Mouse (Mus musculus) neural tube, embryonic 13.5 days (tissue): ENCODE data around the gene Zdhhc12. TPM values are rescaled to one million over a fixed set of nuclear protein-coding genes. Genes with fewer than 3 reads are reported as not detected.
A peak's percentile ranks its signal among the peaks of the same experiment; 100 is the strongest.
"Not testable (repeated sequence)": the region's sequence is repeated elsewhere in the genome, so short reads cannot be mapped to it uniquely, and the experiment has no call there.

Experiments
- ATAC-seq: fragments of 200-750 bp; cut with Nextera tagmentation; 2 replicates; pipeline ENCODE4 v1.8.0; 2017; ENCODE audit warnings: low read depth, mild to moderate bottlenecking, moderate TSS enrichment, moderate library complexity
- H3K27ac ChIP-seq: fragments of 300-500 bp; sonication (generic); replicated peaks from 2 replicates; pipeline ENCODE4 v1.5.1; 2015; ENCODE audit warnings: moderate library complexity, mild to moderate bottlenecking, inconsistent platforms
- H3K27me3 ChIP-seq: fragments of 300-500 bp; sonication (generic); 2 replicates; pipeline ENCODE4 v1.6.1; 2015; ENCODE audit warnings: mild to moderate bottlenecking, inconsistent platforms
- H3K36me3 ChIP-seq: fragments of 300-500 bp; sonication (generic); 2 replicates; pipeline ENCODE4 v1.6.1; 2015; ENCODE audit warnings: mild to moderate bottlenecking, inconsistent platforms
- H3K4me1 ChIP-seq: fragments of 300-500 bp; sonication (generic); replicated peaks from 2 replicates; pipeline ENCODE4 v1.6.1; 2015; ENCODE audit warnings: inconsistent platforms
- H3K4me2 ChIP-seq: fragments of 300-500 bp; sonication (generic); 2 replicates; pipeline ENCODE4 v1.6.1; 2015; ENCODE audit warnings: inconsistent platforms, mild to moderate bottlenecking, moderate library complexity
- H3K4me3 ChIP-seq: fragments of 300-500 bp; sonication (generic); 2 replicates; pipeline ENCODE4 v1.5.1; 2015; ENCODE audit warnings: mild to moderate bottlenecking, inconsistent platforms
- H3K9ac ChIP-seq: fragments of 300-500 bp; sonication (generic); 2 replicates; pipeline ENCODE4 v1.6.1; 2015; ENCODE audit warnings: moderate library complexity, mild to moderate bottlenecking, inconsistent platforms
- H3K9me3 ChIP-seq: fragments of 300-500 bp; sonication (generic); 2 replicates; pipeline ENCODE4 v1.6.1; 2016; ENCODE audit warnings: inconsistent platforms
- WGBS: fragments of 180-500 bp; shearing (Covaris S2); methylation state at CpG from one replicate; pipeline ENCODE4 v1.1.7; 2015; 5-methylcytosine and 5-hydroxymethylcytosine counted together
- polyA plus RNA-seq: library from polyadenylated mRNA; unstranded; fragments of >200 nt; fragmentation: Nextera tagmentation; extraction: Ambion mirVana; gene quantifications from 2 replicates; pipeline ENCODE4 v1.2.1, GENCODE M21; 2015

Gene Zdhhc12
- polyA plus RNA-seq, result 26.5 and 32.5 TPM in 2 replicates

- Histone ChIP-seq H3K27me3 (no peaks in the 10 kb centered on the region), H3K27ac (peak within 1 kb of the TSS; percentile 28; the same call in 1 of the 2 replicates), H3K36me3 (peaks cover 37% of the 10 kb centered on the region), H3K9me3 (no peaks in the 10 kb centered on the region), H3K4me2 (peak within 1 kb of the TSS; percentile 82), H3K4me1 (peaks cover 22% of the 10 kb centered on the region), H3K9ac (peak within 1 kb of the TSS; percentile 77), H3K4me3 (peak within 1 kb of the TSS; percentile 63)
- under 1% methylated on average over 51 of the region's 51 CpGs for WGBS
- peak; percentile 97 for ATAC-seq
Observed at GRCm38 (mm10) chr2:30093471-30094207, at the start of gene Zdhhc12. Zdhhc12 (minus strand) TSS chr2:30093648.

GRCm38 (mm10) chr2:30140021-30140420 is 46.6 kb upstream of the Zdhhc12 start:
- H3K9ac ChIP-seq, H3K9me3 ChIP-seq, H3K27me3 ChIP-seq, ATAC-seq, H3K4me2 ChIP-seq, H3K4me3 ChIP-seq, H3K27ac ChIP-seq: not testable (repeated sequence)
- Histone ChIP-seq H3K4me1 (peaks cover 11% of the 10 kb centered on the region), H3K36me3 (peaks cover 85% of the 10 kb centered on the region)
- WGBS, result 91% methylated on average over 4 of the region's 4 CpGs

- H3K4me3 ChIP-seq, result no peak overlapping the region
- H3K27ac ChIP-seq, result no peak overlapping the region
- no peaks in the 10 kb centered on the region for H3K27me3 ChIP-seq
- no peak for ATAC-seq
- whole genome bisulfite sequencing, result 91% methylated on average over 10 of the region's 10 CpGs
- no peak overlapping the region for H3K4me2 ChIP-seq
- H3K36me3 ChIP-seq, result peaks cover 51% of the 10 kb centered on the region
- H3K9ac ChIP-seq, result no peak overlapping the region
- H3K9me3 ChIP-seq, result no peaks in the 10 kb centered on the region
- H3K4me1 ChIP-seq, result peaks cover 31% of the 10 kb centered on the region
Observed at GRCm38 (mm10) chr2:30136458-30136857, 43.0 kb upstream of the Zdhhc12 start.

- peak overlapping the region; percentile 86; the same call in 1 of the 2 replicates for H3K27ac ChIP-seq
- WGBS, result 44% methylated on average over 10 of the region's 10 CpGs
- no peak for ATAC-seq
Observed at GRCm38 (mm10) chr2:30134928-30135620, 41.6 kb upstream of the Zdhhc12 start.

GRCm38 (mm10) chr2:30134378-30134711 is 40.9 kb upstream of the Zdhhc12 start:
- H3K4me3 ChIP-seq, result peak overlapping the region; percentile 82
- H3K9ac ChIP-seq, result peak overlapping the region; percentile 86
- peak overlapping the region; percentile 86 for H3K27ac ChIP-seq
- H3K4me1 ChIP-seq, result peaks cover 31% of the 10 kb centered on the region
- peak overlapping the region; percentile 98 for H3K4me2 ChIP-seq
- no peaks in the 10 kb centered on the region for H3K9me3 ChIP-seq
- no peak for ATAC-seq
- H3K27me3 ChIP-seq, result no peaks in the 10 kb centered on the region
- 26% methylated on average over 6 of the region's 6 CpGs for WGBS
- peaks cover 32% of the 10 kb centered on the region for H3K36me3 ChIP-seq

More at GRCm38 (mm10) chr2:30134928-30135620, 41.6 kb upstream of the Zdhhc12 start:
- no peaks in the 10 kb centered on the region for H3K27me3 ChIP-seq
- no peaks in the 10 kb centered on the region for H3K9me3 ChIP-seq
- H3K4me2 ChIP-seq, result peak overlapping the region; percentile 98
- peaks cover 31% of the 10 kb centered on the region for H3K4me1 ChIP-seq
- H3K36me3 ChIP-seq, result peaks cover 37% of the 10 kb centered on the region
- H3K9ac ChIP-seq, result peak overlapping the region; percentile 86
- peak overlapping the region; percentile 82 for H3K4me3 ChIP-seq

GRCm38 (mm10) chr2:30133613-30134377 is 40.3 kb upstream of the Zdhhc12 start, which contains the start of gene Tbc1d13:
Tbc1d13 (plus strand) TSS chr2:30133746.
- peak; percentile 94 for ATAC-seq
- Histone ChIP-seq H3K4me3 (peak within 1 kb of the TSS; percentile 82), H3K27me3 (no peaks in the 10 kb centered on the region), H3K36me3 (peaks cover 28% of the 10 kb centered on the region), H3K27ac (peak within 1 kb of the TSS; percentile 86), H3K9ac (peak within 1 kb of the TSS; percentile 86), H3K9me3 (no peaks in the 10 kb centered on the region), H3K4me1 (peaks cover 31% of the 10 kb centered on the region), H3K4me2 (peak within 1 kb of the TSS; percentile 98)
- WGBS, result under 1% methylated on average over 46 of the region's 46 CpGs

GRCm38 (mm10) chr2:30132801-30133612 is 39.6 kb upstream of the Zdhhc12 start:
- WGBS, result 25% methylated on average over 16 of the region's 16 CpGs
- Histone ChIP-seq H3K27me3 (no peaks in the 10 kb centered on the region), H3K4me2 (peak overlapping the region; percentile 98), H3K9me3 (no peaks in the 10 kb centered on the region), H3K27ac (peak overlapping the region; percentile 86; the same call in 1 of the 2 replicates), H3K9ac (peak overlapping the region; percentile 86), H3K4me1 (peaks cover 31% of the 10 kb centered on the region), H3K36me3 (peaks cover 24% of the 10 kb centered on the region), H3K4me3 (peak overlapping the region; percentile 82)
- ATAC-seq, result 0 out of 2 replicates have a peak, but pooled peaks have one; percentile 8

GRCm38 (mm10) chr2:30131240-30131639 is 37.8 kb upstream of the Zdhhc12 start:
- not testable (repeated sequence) for H3K27me3 ChIP-seq, H3K36me3 ChIP-seq, H3K4me3 ChIP-seq, H3K9ac ChIP-seq, H3K9me3 ChIP-seq, H3K27ac ChIP-seq, H3K4me2 ChIP-seq, ATAC-seq
- 60% methylated on average over 5 of the region's 5 CpGs for WGBS
- peaks cover 31% of the 10 kb centered on the region for H3K4me1 ChIP-seq

- WGBS, result 89% methylated on average over 4 of the region's 4 CpGs
- Histone ChIP-seq H3K9ac (no peak overlapping the region), H3K4me1 (peaks cover 23% of the 10 kb centered on the region), H3K4me3 (no peak overlapping the region), H3K27ac (no peak overlapping the region), H3K27me3 (no peaks in the 10 kb centered on the region), H3K36me3 (no peaks in the 10 kb centered on the region), H3K9me3 (no peaks in the 10 kb centered on the region), H3K4me2 (no peak overlapping the region)
- no peak for ATAC-seq
Observed at GRCm38 (mm10) chr2:30130156-30130555, 36.7 kb upstream of the Zdhhc12 start.

- no peak overlapping the region for H3K9ac ChIP-seq
- H3K27me3 ChIP-seq, result no peaks in the 10 kb centered on the region
- peaks cover 18% of the 10 kb centered on the region for H3K4me1 ChIP-seq
- H3K36me3 ChIP-seq, result no peaks in the 10 kb centered on the region
- H3K4me3 ChIP-seq, result no peak overlapping the region
- 48% methylated on average over 2 of the region's 2 CpGs for WGBS
- ATAC-seq, result no peak
- H3K27ac ChIP-seq, result no peak overlapping the region
- no peaks in the 10 kb centered on the region for H3K9me3 ChIP-seq
- H3K4me2 ChIP-seq, result no peak overlapping the region
Observed at GRCm38 (mm10) chr2:30128789-30129188, 35.3 kb upstream of the Zdhhc12 start.
